Mouse (Mus musculus): ENCODE measurements around the gene Rerg.

Rerg gene

GRCm38 (mm10) chr6:137017216-137017973, 152.9 kb downstream of the Rerg start:
- DNase-seq (ENCODE audit: low spot score in 2 of 2) = no peak

- DNase-seq (ENCODE audit: low spot score in 2 of 2) = no peak
Observed at GRCm38 (mm10) chr6:137014346-137014745, 156.0 kb downstream of the Rerg start.

GRCm38 (mm10) chr6:137011187-137011586, 159.1 kb downstream of the Rerg start:
- no peak for DNase-seq (ENCODE audit: low spot score in 2 of 2)

Measured in left cerebral cortex, adult 9 months (tissue).